Mouse (Mus musculus): ENCODE data around the gene Cntnap5a. TPM values are rescaled to one million over a fixed set of nuclear protein-coding genes. Genes with fewer than 3 reads are reported as not detected.

Gene Cntnap5a
- polyA plus RNA-seq, 1 experiment: 0.10 TPM

DNA sequence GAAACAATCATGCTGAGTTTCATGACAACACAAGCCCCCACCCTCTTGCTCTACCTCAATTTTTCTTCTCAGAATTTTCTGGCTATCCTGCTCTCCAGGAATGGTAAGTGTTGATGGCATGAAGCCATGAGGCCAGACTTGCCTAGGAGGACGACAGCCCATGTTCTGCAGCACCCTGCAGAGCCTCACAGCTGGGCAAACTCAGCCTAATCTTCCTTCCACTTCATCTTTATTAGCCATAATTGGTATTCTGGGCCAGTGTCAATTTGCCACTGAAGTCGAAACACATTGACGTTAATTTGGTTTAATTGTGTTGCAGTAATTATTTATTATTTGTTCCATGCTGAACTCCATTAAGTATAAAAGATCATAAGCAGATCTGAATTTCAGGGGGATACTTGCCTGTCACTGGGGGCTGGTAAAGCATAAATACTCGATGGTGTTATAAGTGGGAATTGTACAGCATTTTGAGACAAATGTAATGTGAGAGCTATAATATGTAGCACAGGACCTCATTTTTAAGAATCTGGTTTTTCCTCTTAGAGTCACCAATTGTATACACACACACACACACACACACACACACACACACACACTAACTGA is 770.7 kb downstream of the Cntnap5a start:
- TF ChIP-seq EP300 (IDR thresholded peaks at IDR 0.05; ENCODE audit: insufficient read depth, low read depth, low read length) (no peak), POLR2A (IDR thresholded peaks at IDR 0.05; ENCODE audit: insufficient read depth, low read length) (no peak), CTCF (IDR thresholded peaks at IDR 0.05; ENCODE audit: low read depth, low read length) (no peak)
- no peaks in the 10 kb centered on the region for H3K4me1 ChIP-seq (ENCODE audit: control insufficient read depth, insufficient read depth, low read length)
- no peaks in the 10 kb centered on the region for H3K36me3 ChIP-seq (ENCODE audit: control insufficient read depth, insufficient read depth, low read length, poor library complexity, severe bottlenecking)
- H3K9me3 ChIP-seq (replicated peaks; ENCODE audit: control insufficient read depth, insufficient read depth, low read length, poor library complexity, severe bottlenecking): no peaks in the 10 kb centered on the region
- no peak overlapping the region for H3K27ac ChIP-seq (ENCODE audit: insufficient read depth, low read length)
- H3K4me3 ChIP-seq (ENCODE audit: low read depth, low read length): no peak overlapping the region
- no peaks in the 10 kb centered on the region for H3K27me3 ChIP-seq (ENCODE audit: control insufficient read depth, insufficient read depth, low read length, poor library complexity, severe bottlenecking)
- no peak overlapping the region for H3K9ac ChIP-seq (ENCODE audit: low read depth, poor library complexity, severe bottlenecking)

GRCm38 (mm10) chr1:116477703-116478102 is 793.1 kb downstream of the Cntnap5a start:
- TF ChIP-seq CTCF (IDR thresholded peaks at IDR 0.05; ENCODE audit: low read depth, low read length): peak; percentile 4
- TF ChIP-seq EP300 (IDR thresholded peaks at IDR 0.05; ENCODE audit: insufficient read depth, low read depth, low read length): no peak
- no peaks in the 10 kb centered on the region for H3K4me1 ChIP-seq (ENCODE audit: control insufficient read depth, insufficient read depth, low read length)
- H3K27me3 ChIP-seq (ENCODE audit: control insufficient read depth, insufficient read depth, low read length, poor library complexity, severe bottlenecking): no peaks in the 10 kb centered on the region; the same call in 1 of the 2 replicates
- H3K9me3 ChIP-seq (replicated peaks; ENCODE audit: control insufficient read depth, insufficient read depth, low read length, poor library complexity, severe bottlenecking): no peaks in the 10 kb centered on the region
- H3K36me3 ChIP-seq (ENCODE audit: control insufficient read depth, insufficient read depth, low read length, poor library complexity, severe bottlenecking): no peaks in the 10 kb centered on the region
- no peak overlapping the region for H3K27ac ChIP-seq (ENCODE audit: insufficient read depth, low read length)
- no peak overlapping the region for H3K9ac ChIP-seq (ENCODE audit: low read depth, poor library complexity, severe bottlenecking)
- no peak overlapping the region for H3K4me3 ChIP-seq (ENCODE audit: low read depth, low read length)

GRCm38 (mm10) chr1:116488780-116489569 is 804.4 kb downstream of the Cntnap5a start:
- H3K4me3 ChIP-seq (ENCODE audit: low read depth, low read length): no peak overlapping the region
- H3K4me1 ChIP-seq (ENCODE audit: control insufficient read depth, insufficient read depth, low read length): no peaks in the 10 kb centered on the region
- no peaks in the 10 kb centered on the region for H3K9me3 ChIP-seq (replicated peaks; ENCODE audit: control insufficient read depth, insufficient read depth, low read length, poor library complexity, severe bottlenecking)
- H3K27ac ChIP-seq (ENCODE audit: insufficient read depth, low read length): no peak overlapping the region
- TF ChIP-seq POLR2A (IDR thresholded peaks at IDR 0.05; ENCODE audit: insufficient read depth, low read length) (no peak), EP300 (IDR thresholded peaks at IDR 0.05; ENCODE audit: insufficient read depth, low read depth, low read length) (no peak)
- H3K9ac ChIP-seq (ENCODE audit: low read depth, poor library complexity, severe bottlenecking): no peak overlapping the region
- no peaks in the 10 kb centered on the region for H3K27me3 ChIP-seq (ENCODE audit: control insufficient read depth, insufficient read depth, low read length, poor library complexity, severe bottlenecking)
- H3K36me3 ChIP-seq (ENCODE audit: control insufficient read depth, insufficient read depth, low read length, poor library complexity, severe bottlenecking): no peaks in the 10 kb centered on the region

GRCm38 (mm10) chr1:116577969-116578666 is 893.6 kb downstream of the Cntnap5a start:
- TF ChIP-seq CTCF (IDR thresholded peaks at IDR 0.05; ENCODE audit: low read depth, low read length) (no peak), EP300 (IDR thresholded peaks at IDR 0.05; ENCODE audit: insufficient read depth, low read depth, low read length) (no peak), POLR2A (IDR thresholded peaks at IDR 0.05; ENCODE audit: insufficient read depth, low read length) (no peak)
- Histone ChIP-seq H3K9ac (ENCODE audit: low read depth, poor library complexity, severe bottlenecking) (no peak overlapping the region), H3K4me1 (ENCODE audit: control insufficient read depth, insufficient read depth, low read length) (no peaks in the 10 kb centered on the region), H3K4me3 (ENCODE audit: low read depth, low read length) (no peak overlapping the region), H3K27ac (ENCODE audit: insufficient read depth, low read length) (no peak overlapping the region), H3K9me3 (replicated peaks; ENCODE audit: control insufficient read depth, insufficient read depth, low read length, poor library complexity, severe bottlenecking) (no peaks in the 10 kb centered on the region), H3K27me3 (ENCODE audit: control insufficient read depth, insufficient read depth, low read length, poor library complexity, severe bottlenecking) (no peaks in the 10 kb centered on the region), H3K36me3 (ENCODE audit: control insufficient read depth, insufficient read depth, low read length, poor library complexity, severe bottlenecking) (no peaks in the 10 kb centered on the region)

GRCm38 (mm10) chr1:116616272-116616671 is 931.7 kb downstream of the Cntnap5a start:
- Histone ChIP-seq H3K4me3 (ENCODE audit: low read depth, low read length) (no peak overlapping the region), H3K9me3 (replicated peaks; ENCODE audit: control insufficient read depth, insufficient read depth, low read length, poor library complexity, severe bottlenecking) (no peaks in the 10 kb centered on the region), H3K9ac (ENCODE audit: low read depth, poor library complexity, severe bottlenecking) (no peak overlapping the region), H3K27ac (ENCODE audit: insufficient read depth, low read length) (no peak overlapping the region), H3K4me1 (ENCODE audit: control insufficient read depth, insufficient read depth, low read length) (no peaks in the 10 kb centered on the region), H3K27me3 (ENCODE audit: control insufficient read depth, insufficient read depth, low read length, poor library complexity, severe bottlenecking) (no peaks in the 10 kb centered on the region), H3K36me3 (ENCODE audit: control insufficient read depth, insufficient read depth, low read length, poor library complexity, severe bottlenecking) (no peaks in the 10 kb centered on the region)
- TF ChIP-seq CTCF (IDR thresholded peaks at IDR 0.05; ENCODE audit: low read depth, low read length) (no peak), POLR2A (IDR thresholded peaks at IDR 0.05; ENCODE audit: insufficient read depth, low read length) (no peak), EP300 (IDR thresholded peaks at IDR 0.05; ENCODE audit: insufficient read depth, low read depth, low read length) (no peak)

Data from ES-Bruce4 (cell line).